Mouse (Mus musculus) limb, embryonic 14.5 days (tissue): ENCODE measurements at regions not wholly inside any gene's neighbourhood (a gene's known extent, or its start where the extent isn't known, plus 50 kb on each side); places are given as distances from the start of the nearest gene placed in this dataset.

Experiments
- ATAC-seq: fragments of 200-750 bp; cut with Nextera tagmentation; 2 replicates; pipeline ENCODE4 v1.8.0; 2017; ENCODE audit warnings: low read depth, moderate number of reproducible peaks, moderate TSS enrichment; ENCODE audit not compliant: low FRiP score
- DNase-seq: peaks from one replicate; pipeline ENCODE4 v3.0.0-alpha.2; 2015; ENCODE audit warnings: low spot score
- H3K27ac ChIP-seq: fragments of 300-500 bp; sonication (generic); replicated peaks from 2 replicates; pipeline ENCODE4 v1.5.1; 2014; ENCODE audit warnings: low read depth, mild to moderate bottlenecking, low read length, moderate library complexity, mixed read lengths
- H3K27me3 ChIP-seq: fragments of 300-500 bp; sonication (generic); 2 replicates; pipeline ENCODE4 v1.6.1; 2014; ENCODE audit warnings: low read length, mixed read lengths; ENCODE audit not compliant: control insufficient read depth, insufficient read depth
- H3K36me3 ChIP-seq: fragments of 300-500 bp; sonication (generic); 2 replicates; pipeline ENCODE4 v1.6.1; 2014; ENCODE audit warnings: mild to moderate bottlenecking, low read length, moderate library complexity, mixed read lengths; ENCODE audit not compliant: control insufficient read depth, insufficient read depth
- H3K4me1 ChIP-seq: fragments of 300-500 bp; sonication (generic); 2 replicates; pipeline ENCODE4 v1.6.1; 2014; ENCODE audit warnings: antibody characterized with exemption, low read length, mixed read lengths; ENCODE audit not compliant: control insufficient read depth, insufficient read depth
- H3K4me2 ChIP-seq: fragments of 300-500 bp; sonication (generic); replicated peaks from 2 replicates; pipeline ENCODE4 v1.6.1; 2014; ENCODE audit warnings: low read depth, mild to moderate bottlenecking, low read length, moderate library complexity; ENCODE audit not compliant: severe bottlenecking
- H3K4me3 ChIP-seq: fragments of 300-500 bp; sonication (generic); replicated peaks from 2 replicates; pipeline ENCODE4 v1.5.1; 2014; ENCODE audit warnings: low read length
- H3K9ac ChIP-seq: fragments of 300-500 bp; sonication (generic); 2 replicates; pipeline ENCODE4 v1.6.1; 2014; ENCODE audit warnings: mild to moderate bottlenecking, low read depth, low read length, moderate library complexity; ENCODE audit not compliant: severe bottlenecking
- H3K9me3 ChIP-seq: fragments of 300-500 bp; sonication (generic); 2 replicates; pipeline ENCODE4 v1.6.1; 2016; ENCODE audit warnings: low read length; ENCODE audit not compliant: control insufficient read depth
- POLR2A ChIP-seq: fragments of 200-500 bp; IDR thresholded peaks from 2 replicates; pipeline ENCODE4 v1.8.0; 2012; ENCODE audit warnings: inconsistent platforms, mild to moderate bottlenecking, moderate library complexity, borderline replicate concordance; ENCODE audit not compliant: insufficient read depth, insufficient read length; ENCODE audit errors: extremely low read depth
- WGBS: fragments of 180-500 bp; shearing (Covaris S2); extraction: QIAGEN DNeasy Blood & Tissue Kit; methylation state at CpG from one replicate; pipeline ENCODE4 v1.1.7; 2014; 5-methylcytosine and 5-hydroxymethylcytosine counted together

- H3K4me1 ChIP-seq: no peaks in the 10 kb centered on the region
- H3K27me3 ChIP-seq: no peaks in the 10 kb centered on the region
- DNase-seq (no peak), ATAC-seq (no peak)
- no peaks in the 10 kb centered on the region for H3K9me3 ChIP-seq
- WGBS: 70% methylated on average over 3 of the region's 3 CpGs
- no peaks in the 10 kb centered on the region for H3K36me3 ChIP-seq
- H3K4me2 ChIP-seq: no peak overlapping the region
- H3K27ac ChIP-seq: no peak overlapping the region
- TF ChIP-seq POLR2A: no peak
- no peak overlapping the region for H3K4me3 ChIP-seq
- H3K9ac ChIP-seq: no peak overlapping the region
These were observed 55.2 kb upstream of the Ndufs6 start for GRCm38 (mm10) chr13:73383585-73383984.
